8 mouse cellular contexts compared by ENCODE assay signal in the genomic region with DNA sequence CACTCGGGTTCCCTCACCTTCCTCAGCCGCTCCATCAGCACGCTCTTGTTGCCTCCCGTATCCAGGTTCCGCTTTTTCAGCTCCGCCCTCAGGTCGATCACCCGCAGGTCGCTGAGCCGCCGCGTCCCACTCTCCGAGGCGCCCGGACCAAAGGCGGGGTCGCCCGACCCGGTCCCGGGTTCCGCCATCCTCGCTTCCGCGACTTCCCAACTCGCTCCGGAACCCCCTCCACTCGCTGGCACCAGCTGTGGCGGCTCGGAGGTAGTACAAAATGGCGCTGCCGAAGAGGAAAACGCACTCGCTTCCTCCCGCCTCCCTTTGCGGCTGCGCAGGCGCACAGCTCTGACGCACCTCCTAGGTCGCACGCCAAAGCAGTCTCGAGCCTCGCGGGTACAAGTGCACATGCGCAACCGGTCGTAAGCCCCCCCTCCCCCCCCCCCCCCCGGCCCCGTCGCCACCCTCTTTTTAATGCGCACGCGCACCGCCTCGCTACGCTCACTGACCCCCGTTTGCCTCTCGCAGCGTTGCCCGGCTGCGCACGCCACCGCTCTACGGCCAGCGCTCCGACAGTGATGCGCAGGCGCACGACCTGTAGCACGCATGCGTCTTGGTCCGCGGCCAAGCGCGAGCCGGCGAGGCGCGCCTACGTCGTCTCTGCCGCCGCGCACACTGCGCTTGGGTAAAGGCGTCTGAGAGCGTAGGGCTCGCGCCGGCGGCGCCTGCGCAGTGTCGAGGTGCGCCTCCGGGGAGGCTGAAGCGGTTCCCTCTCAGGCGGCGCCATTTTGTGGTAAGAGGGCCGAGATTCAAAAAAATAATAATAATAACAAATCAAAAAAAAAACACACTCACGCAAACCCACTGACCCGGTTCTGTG. TPM values are rescaled to one million over a fixed set of nuclear protein-coding genes. Genes with fewer than 3 reads are reported as not detected.
A peak's percentile ranks its signal among the peaks of the same experiment; 100 is the strongest.
DNase-seq lines count a peak whose midpoint lies in the region; ATAC-seq lines count a peak whose summit lies in the region.

A gene (minus strand): TSS at position 329 of the 874 bp plus-strand sequence.
A gene (plus strand): TSS at position 569 of the 874 bp plus-strand sequence.

- peak; percentile 95 for ATAC-seq in intestine, embryonic 14.5 days (replicated peaks; ENCODE audit: low FRiP score, low TSS enrichment, low read depth)

- intact Hi-C loops in left cerebral cortex, postnatal 14 days (cut with DNase I): no loop called here

- peak within 1 kb of the TSS; percentile 95 for H3K27ac ChIP-seq in intestine, embryonic 14.5 days (ENCODE audit: low read depth)

- H3K36me3 ChIP-seq in intestine, embryonic 14.5 days (ENCODE audit: control insufficient read depth, insufficient read depth, low read length): peaks cover 70% of the 10 kb centered on the region

- DNase-seq in adrenal gland, adult 18-20 months (ENCODE audit: low spot score in 2 of 2): peak; percentile 99
- peak; percentile 99 for DNase-seq in embryo, embryonic 11 days
- DNase-seq in gastrocnemius, postnatal 25 days: peak; percentile 100
- peak; percentile 96 for DNase-seq in intestine, embryonic 14.5 days (ENCODE audit: low spot score)
- DNase-seq in left cerebral cortex, postnatal 14 days (ENCODE audit: low spot score in 2 of 2): peak; percentile 99
- DNase-seq in mesoderm, embryonic 11.5 days (ENCODE audit: low read depth, low spot score): peak; percentile 100
- peak; percentile 99 for DNase-seq in right cerebral cortex, postnatal 36 days (ENCODE audit: low spot score in 2 of 2)
- peak; percentile 99 for DNase-seq in yolk sac, embryonic 10.5 days (ENCODE audit: low spot score)

- H3K9me3 ChIP-seq in intestine, embryonic 14.5 days (ENCODE audit: control insufficient read depth, low read length): no peaks in the 10 kb centered on the region

- peak within 1 kb of the TSS; percentile 90 for H3K9ac ChIP-seq in intestine, embryonic 14.5 days (ENCODE audit: low read length)

- peak within 1 kb of the TSS; percentile 94 for H3K4me2 ChIP-seq in intestine, embryonic 14.5 days (ENCODE audit: low read length)

- H3K4me1 ChIP-seq in intestine, embryonic 14.5 days (replicated peaks; ENCODE audit: control insufficient read depth, insufficient read depth, low read length): peaks cover 30% of the 10 kb centered on the region

- whole genome bisulfite sequencing in intestine, embryonic 14.5 days: under 1% methylated on average over 89 of the region's 101 CpGs

- peak within 1 kb of the TSS; percentile 99 for H3K4me3 ChIP-seq in intestine, embryonic 14.5 days (ENCODE audit: low read depth, low read length)

- no peaks in the 10 kb centered on the region for H3K27me3 ChIP-seq in intestine, embryonic 14.5 days (replicated peaks; ENCODE audit: control insufficient read depth, insufficient read depth, low read length)

RNA-seq across cellular contexts. Expression of the first gene that starts in this region (rescaled TPM):
- 100 to 1,000 TPM; 117 to 153 TPM for total RNA-seq in adrenal gland, adult 18-20 months (2021)
- 10 to 100 TPM; 29.7 to 35.6 TPM for total RNA-seq in gastrocnemius, postnatal 25 days (2021)
- 57.1 and 59.9 TPM in 2 replicates for polyA plus RNA-seq in intestine, embryonic 14.5 days (2014; fragmentation: Nextera tagmentation; extraction: Ambion mirVana)
- total RNA-seq in left cerebral cortex, postnatal 14 days (2021): 100 to 1,000 TPM; 100 to 111 TPM

RNA-seq across cellular contexts. Expression of the second gene that starts in this region (rescaled TPM):
- total RNA-seq in adrenal gland, adult 18-20 months (2021): 100 to 1,000 TPM; 108 to 136 TPM
- total RNA-seq in gastrocnemius, postnatal 25 days (2021): 10 to 100 TPM; 36.8 to 43.8 TPM
- polyA plus RNA-seq in intestine, embryonic 14.5 days (2014; fragmentation: Nextera tagmentation; extraction: Ambion mirVana): 73.3 and 81.8 TPM in 2 replicates
- total RNA-seq in left cerebral cortex, postnatal 14 days (2021): 100 to 1,000 TPM; 136 to 137 TPM

Comparison
In these comparisons a context has a peak if more than half of its experiments do, and no peak if none do; other contexts are left out.
1. Peak in every context shown above with its lines: DNase-seq, ATAC-seq, H3K4me3 ChIP-seq and H3K27ac ChIP-seq.